Mouse (Mus musculus) cerebellum, adult 8-10 months (tissue): ENCODE data around the gene Shbg.

Experiments
- DNase-seq: peaks from one replicate; pipeline ENCODE4 v3.0.0; 2022

Shbg gene

GRCm38 (mm10) chr11:69617805-69618204, at the start of gene Shbg:
TSS of gene Shbg (minus strand) at chr11:69617905.
- no peak for DNase-seq

- DNase-seq = no peak
These were observed 48.9 kb upstream of the Shbg start for GRCm38 (mm10) chr11:69666665-69667005.

- DNase-seq = no peak
These were observed 48.4 kb upstream of the Shbg start, which contains the start of gene Cd68 for GRCm38 (mm10) chr11:69665961-69666664. TSS of gene Cd68 (minus strand) at chr11:69666153.

- no peak for DNase-seq
These were observed 47.8 kb upstream of the Shbg start for GRCm38 (mm10) chr11:69665457-69665960.

- no peak for DNase-seq
These were observed 47.1 kb upstream of the Shbg start for GRCm38 (mm10) chr11:69664841-69665240.

GRCm38 (mm10) chr11:69663795-69664194, 46.1 kb upstream of the Shbg start:
- DNase-seq = no peak

DNA sequence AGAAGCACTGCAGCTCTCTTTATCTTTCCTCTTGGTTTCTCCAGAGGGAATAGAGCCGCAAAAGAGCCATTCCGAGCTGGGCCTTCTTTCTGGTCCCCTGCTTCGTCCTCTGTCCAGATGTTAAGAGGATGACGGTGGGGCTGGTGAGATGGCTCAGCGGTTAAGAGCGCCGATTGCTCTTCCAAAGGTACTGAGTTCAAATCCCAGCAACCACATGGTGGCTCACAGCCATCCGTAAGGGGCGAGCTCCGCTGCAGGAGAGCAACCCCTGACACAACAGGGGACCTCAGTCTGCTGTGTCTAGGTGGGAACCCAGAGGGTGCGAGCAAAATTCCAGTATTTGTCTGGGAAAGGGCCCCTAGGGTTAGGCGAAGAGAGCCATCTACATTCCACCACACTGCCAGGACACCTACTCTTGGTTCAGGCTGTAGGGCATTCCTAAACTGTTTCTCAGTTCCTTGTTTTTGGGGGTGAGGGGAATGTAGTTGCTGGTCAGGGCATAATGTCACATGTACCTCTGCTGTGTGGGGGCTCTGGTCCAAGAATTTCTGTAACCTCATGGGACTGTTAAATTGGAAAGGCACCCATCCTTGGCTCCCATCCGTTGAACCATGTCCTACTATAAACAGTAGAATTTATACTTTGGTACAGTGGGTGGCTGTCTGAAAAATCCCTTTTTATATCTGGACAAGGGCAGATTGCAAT, 45.4 kb upstream of the Shbg start:
- DNase-seq = peak; percentile 50

- DNase-seq = peak; percentile 91
These were observed 44.7 kb upstream of the Shbg start, which contains the start of gene Mpdu1 for GRCm38 (mm10) chr11:69662213-69662966. TSS of gene Mpdu1 (minus strand) at chr11:69662642.

- DNase-seq = no peak
These were observed 43.6 kb upstream of the Shbg start for GRCm38 (mm10) chr11:69661221-69661881.

DNA sequence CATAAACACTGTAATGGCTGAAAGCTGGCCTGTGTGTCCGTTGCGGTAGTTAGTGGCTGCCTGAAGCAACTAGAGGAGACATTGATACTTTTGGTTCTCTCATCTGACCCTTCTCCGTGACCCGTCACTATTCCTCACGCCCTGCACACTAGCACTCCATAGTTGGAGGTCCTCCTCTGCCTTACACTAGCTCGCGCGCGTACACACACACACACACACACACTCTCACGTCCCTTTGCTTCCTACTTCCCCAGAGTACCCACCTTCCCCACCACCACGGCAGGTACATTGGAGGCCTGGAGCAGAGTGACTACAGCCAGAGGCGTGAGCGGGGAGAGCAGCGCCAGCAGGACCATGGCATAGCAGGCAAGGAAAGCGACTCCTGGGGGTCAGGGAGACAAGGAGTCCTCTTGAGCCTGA, 39.8 kb upstream of the Shbg start:
- no peak for DNase-seq

DNA sequence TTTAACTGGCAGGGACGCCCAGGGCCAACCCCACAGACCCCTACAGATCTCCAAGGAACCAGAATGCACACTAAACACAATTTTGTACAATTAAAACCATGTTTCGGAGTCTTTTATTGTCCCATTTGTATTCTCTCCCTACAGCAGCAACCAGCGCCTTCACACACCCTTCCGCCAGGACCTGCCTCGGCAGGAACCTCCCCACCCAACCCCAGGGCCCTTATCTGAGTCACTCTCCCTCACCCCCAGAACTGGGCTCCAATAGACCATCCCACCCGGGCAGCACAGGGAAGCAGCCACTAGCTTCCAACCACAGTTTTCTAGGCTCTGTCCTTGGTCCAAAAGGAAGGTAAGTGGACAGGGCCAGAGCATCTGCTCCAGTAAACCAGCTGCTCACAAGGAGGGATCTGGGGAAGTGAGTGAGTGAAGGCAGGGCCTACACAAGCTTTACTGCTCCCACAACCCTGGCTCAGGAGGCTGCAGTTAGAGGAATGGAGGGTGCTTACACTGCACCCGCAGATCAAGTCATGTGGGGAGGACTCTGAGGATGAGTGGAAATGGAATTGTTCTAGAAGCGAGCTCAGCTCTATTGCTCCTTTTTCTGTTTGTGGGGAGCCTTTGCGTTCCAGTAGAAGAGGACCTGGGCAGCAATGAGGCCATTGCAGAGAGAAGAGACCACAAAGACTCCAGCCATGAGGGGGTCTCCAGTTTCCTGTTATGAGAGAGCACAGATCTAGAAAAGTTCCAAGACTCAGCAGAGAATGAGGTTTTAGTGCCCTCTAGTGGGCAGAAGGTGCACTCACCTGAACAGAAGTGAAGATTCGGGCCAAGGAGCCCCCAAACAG, 39.1 kb upstream of the Shbg start:
- DNase-seq = peak; percentile 54

DNA sequence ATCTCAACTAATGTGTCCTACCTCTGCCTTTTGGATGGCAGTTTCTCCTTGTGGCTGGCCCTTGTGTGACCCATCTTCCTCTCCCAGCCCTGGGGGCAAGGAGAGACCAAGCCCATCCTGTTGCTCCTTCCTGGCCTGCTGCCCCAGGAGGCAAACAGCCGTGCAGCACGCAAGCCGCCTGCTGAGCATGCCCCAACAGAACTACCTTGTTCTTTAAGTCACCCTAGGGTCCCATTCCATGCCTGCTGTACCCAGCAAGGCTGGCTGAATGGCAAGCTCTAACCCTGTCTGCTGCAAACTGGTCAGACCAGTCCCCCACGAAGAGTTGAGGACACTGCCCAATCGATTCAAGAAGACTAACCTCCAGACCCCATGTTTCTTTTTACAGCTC, 38.4 kb upstream of the Shbg start:
- DNase-seq = no peak

DNA sequence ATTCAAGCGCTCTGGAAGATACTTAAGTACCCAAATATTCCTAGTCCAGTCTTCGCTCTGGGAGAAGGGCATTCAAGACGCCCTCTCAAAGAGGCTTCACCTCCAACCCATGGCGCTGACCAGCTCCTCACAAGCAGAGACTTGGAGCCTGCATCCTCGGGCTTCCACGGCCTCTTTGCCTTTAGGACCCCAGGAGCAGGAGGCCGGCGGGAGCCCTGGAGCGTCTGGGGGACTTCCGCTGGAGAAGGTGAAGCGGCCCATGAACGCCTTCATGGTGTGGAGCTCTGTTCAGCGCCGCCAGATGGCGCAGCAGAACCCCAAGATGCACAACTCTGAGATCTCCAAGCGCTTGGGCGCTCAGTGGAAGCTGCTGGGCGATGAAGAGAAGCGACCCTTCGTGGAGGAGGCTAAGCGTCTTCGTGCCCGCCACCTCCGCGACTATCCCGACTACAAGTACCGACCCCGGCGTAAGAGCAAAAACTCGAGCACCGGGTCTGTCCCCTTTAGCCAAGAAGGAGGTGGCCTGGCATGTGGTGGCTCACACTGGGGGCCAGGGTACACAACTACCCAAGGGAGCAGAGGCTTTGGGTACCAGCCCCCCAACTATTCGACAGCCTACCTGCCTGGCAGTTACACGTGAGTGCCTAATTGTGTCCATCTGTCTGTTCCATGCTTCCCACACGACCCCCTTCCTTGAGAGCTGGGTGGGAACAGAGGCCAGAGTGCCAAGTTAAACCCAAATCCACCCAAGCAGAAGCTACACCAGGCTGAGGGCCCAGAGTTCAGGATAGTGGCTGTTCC, 37.8 kb upstream of the Shbg start, which contains the start of gene Sox15:
Sox15 (plus strand) TSS at position 51 of the 801 bp plus-strand sequence.
- DNase-seq = peak; percentile 72

- no peak for DNase-seq
These were observed 37.1 kb upstream of the Shbg start for GRCm38 (mm10) chr11:69654760-69655159.

GRCm38 (mm10) chr11:69653399-69653798, 35.7 kb upstream of the Shbg start:
- DNase-seq = no peak

DNA sequence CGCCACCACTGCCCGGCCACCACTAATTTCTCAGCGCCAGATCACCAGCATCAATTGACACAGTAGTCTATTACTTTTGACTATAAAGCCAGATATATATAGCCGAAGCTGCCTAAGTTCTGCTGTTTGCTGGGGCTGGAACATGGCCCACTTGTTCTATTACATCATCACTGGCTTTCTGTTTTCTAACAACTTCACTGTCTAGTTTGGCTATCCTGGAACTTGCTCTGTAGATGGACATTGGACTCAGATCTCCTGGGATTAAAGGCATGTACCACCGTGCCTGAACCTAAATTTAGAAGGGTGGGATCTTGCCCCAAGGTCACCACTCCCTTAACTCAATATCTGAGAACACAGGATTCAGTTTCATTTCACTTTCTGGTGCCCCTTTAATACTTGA, 28.2 kb upstream of the Shbg start:
- no peak for DNase-seq

- DNase-seq = no peak
These were observed 17.8 kb upstream of the Shbg start for GRCm38 (mm10) chr11:69635471-69635870.

DNA sequence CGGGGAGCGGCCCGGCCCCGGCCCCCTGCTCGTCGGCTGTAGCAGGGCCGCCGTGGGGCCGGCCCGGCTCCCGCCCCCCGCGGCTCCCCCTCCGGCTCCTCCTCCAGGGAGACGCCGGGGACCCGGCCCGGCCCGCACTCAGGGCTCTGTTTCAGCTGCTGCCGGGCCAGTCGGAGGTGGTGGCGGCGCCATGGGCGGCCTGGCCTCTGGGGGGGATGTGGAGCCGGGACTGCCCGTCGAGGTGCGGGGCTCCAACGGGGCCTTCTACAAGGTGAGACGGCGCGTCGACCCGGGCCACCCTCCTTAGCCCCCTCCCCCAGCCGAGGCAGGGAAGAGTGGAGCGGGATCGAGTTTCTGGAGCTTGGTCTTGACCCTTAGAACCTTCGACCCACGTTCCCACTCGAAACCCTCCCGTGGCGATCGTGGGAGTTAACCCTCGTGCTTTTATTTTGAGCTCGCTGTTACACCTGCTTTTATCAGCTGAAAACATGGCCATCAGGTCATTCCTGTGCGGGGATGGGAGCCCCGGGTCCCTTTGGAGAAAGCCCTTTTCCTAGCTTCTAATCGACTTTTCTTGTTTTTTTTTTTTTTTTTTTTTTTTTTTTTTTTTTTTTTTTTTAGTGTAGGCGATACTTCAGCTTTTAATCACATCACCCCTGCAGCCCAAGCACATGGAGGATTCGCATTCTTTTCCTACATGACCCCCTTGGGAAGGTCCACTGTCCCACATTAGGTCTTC, 15.6 kb upstream of the Shbg start:
- peak; percentile 68 for DNase-seq

DNA sequence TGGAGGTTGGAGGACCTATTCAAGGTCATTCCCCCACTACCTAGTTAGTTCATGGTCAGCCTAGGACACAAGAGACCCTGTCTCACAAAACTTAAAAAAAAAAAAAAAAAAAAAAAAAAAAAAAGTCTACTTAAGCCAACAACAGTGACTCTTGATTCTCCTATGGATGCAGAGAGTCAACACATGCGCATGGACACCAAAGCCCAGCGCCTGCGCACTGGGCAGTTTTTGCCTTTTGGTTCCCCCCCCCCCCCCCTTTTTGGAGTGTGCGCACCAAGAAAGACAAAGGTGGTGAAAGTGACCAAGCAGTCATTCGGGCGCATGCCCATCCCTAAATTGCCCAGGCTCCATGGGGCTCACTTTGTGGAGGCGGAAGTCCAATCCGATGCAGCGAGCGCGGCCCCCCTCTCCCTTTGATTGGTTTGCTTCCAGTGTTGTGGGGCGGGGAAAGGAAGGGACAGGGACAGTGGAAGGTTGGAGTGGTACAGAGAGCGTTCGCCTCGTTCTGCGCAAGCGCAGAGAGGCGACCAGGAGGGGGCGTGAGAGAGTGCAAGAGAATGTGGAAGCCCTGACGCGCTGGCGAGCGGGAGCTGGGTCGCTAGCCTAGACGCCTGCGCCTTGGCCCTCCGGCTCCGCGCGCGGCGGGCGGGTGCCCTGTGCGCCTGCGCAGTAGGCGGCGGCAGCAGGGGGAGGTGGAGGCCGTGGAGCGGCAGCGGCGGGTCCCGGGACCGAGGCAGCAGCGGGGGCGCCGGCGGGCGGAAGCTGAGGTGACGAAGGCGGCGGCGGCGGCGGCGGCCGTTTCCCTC, 14.8 kb upstream of the Shbg start, which contains the start of gene Fxr2:
Fxr2 (plus strand) TSS at position 707 of the 806 bp plus-strand sequence.
- peak; percentile 100 for DNase-seq
